ENCODE assay signal across 8 mouse cellular contexts in genomic region chr6:29434911-29435691, GRCm38 (mm10). TPM values are rescaled to one million over a fixed set of nuclear protein-coding genes. Genes with fewer than 3 reads are reported as not detected.
DNase-seq lines count a peak whose midpoint lies in the region; ATAC-seq and TF ChIP-seq lines count a peak whose summit lies in the region.

No protein-coding gene starts in this region.

- WGBS in lung, postnatal 0 days, result 13% methylated on average over 13 of the region's 13 CpGs
- WGBS in forebrain, embryonic 11.5 days, result 3% methylated on average over 13 of the region's 13 CpGs
- WGBS in midbrain, embryonic 11.5 days, result 3% methylated on average over 13 of the region's 13 CpGs

- no peak overlapping the region for H3K9ac ChIP-seq in lung, postnatal 0 days (replicated peaks; ENCODE audit: low read depth)
- H3K9ac ChIP-seq in forebrain, embryonic 11.5 days (ENCODE audit: low read length), result peak overlapping the region; percentile 8; the same call in 1 of the 2 replicates
- H3K9ac ChIP-seq in midbrain, embryonic 11.5 days (ENCODE audit: low read length), result peak overlapping the region; percentile 49

- no peaks in the 10 kb centered on the region for H3K4me1 ChIP-seq in lung, postnatal 0 days (ENCODE audit: insufficient read depth, low read depth, low read length)
- H3K4me1 ChIP-seq in forebrain, embryonic 11.5 days (replicated peaks; ENCODE audit: control insufficient read depth, insufficient read depth, low read length), result peaks cover 23% of the 10 kb centered on the region
- peaks cover 34% of the 10 kb centered on the region for H3K4me1 ChIP-seq in midbrain, embryonic 11.5 days (ENCODE audit: control insufficient read depth, insufficient read depth, low read length)

- no peaks in the 10 kb centered on the region for H3K9me3 ChIP-seq in lung, postnatal 0 days (ENCODE audit: low read length)
- no peaks in the 10 kb centered on the region for H3K9me3 ChIP-seq in forebrain, embryonic 11.5 days (ENCODE audit: control insufficient read depth, low read length)
- no peaks in the 10 kb centered on the region for H3K9me3 ChIP-seq in midbrain, embryonic 11.5 days (ENCODE audit: control insufficient read depth, low read length)

- TF ChIP-seq CTCF in lung, postnatal 0 days (IDR thresholded peaks at IDR 0.05), result no peak

- no peaks in the 10 kb centered on the region for H3K36me3 ChIP-seq in lung, postnatal 0 days (ENCODE audit: insufficient read depth, low read length)
- no peaks in the 10 kb centered on the region for H3K36me3 ChIP-seq in forebrain, embryonic 11.5 days (ENCODE audit: control insufficient read depth, insufficient read depth, low read length)
- no peaks in the 10 kb centered on the region for H3K36me3 ChIP-seq in midbrain, embryonic 11.5 days (ENCODE audit: control insufficient read depth, insufficient read depth, low read length)

- 0 out of 2 replicates have a peak, but pooled peaks have one; percentile 13 for ATAC-seq in lung, postnatal 0 days
- ATAC-seq in forebrain, embryonic 11.5 days (replicated peaks; ENCODE audit: low FRiP score), result 0 out of 2 replicates have a peak, but pooled peaks have one; percentile 31
- ATAC-seq in midbrain, embryonic 11.5 days (ENCODE audit: low FRiP score), result peak; percentile 49
- ATAC-seq in megakaryocyte-erythroid progenitor cell, adult 5-6 weeks (replicated peaks; ENCODE audit: low FRiP score, low TSS enrichment, poor library complexity, severe bottlenecking), result no peak

- no peak for TF ChIP-seq EP300 in lung, postnatal 0 days (IDR thresholded peaks at IDR 0.05)

- H3K4me3 ChIP-seq in lung, postnatal 0 days (ENCODE audit: low read depth, low read length), result 0 out of 2 replicates have a peak overlapping the region, but pooled peaks have one; percentile 4
- H3K4me3 ChIP-seq in forebrain, embryonic 11.5 days (ENCODE audit: low read depth, low read length), result 0 out of 2 replicates have a peak overlapping the region, but pooled peaks have one; percentile 6
- H3K4me3 ChIP-seq in midbrain, embryonic 11.5 days (ENCODE audit: low read depth, low read length), result peak overlapping the region; percentile 11

- DNase-seq in lung, postnatal 0 days (ENCODE audit: low spot score), result no peak
- no peak for DNase-seq in lung, postnatal 25 days (ENCODE audit: low spot score)
- DNase-seq in forebrain, embryonic 11.5 days (ENCODE audit: low spot score), result peak; percentile 71
- DNase-seq in heart, postnatal 14 days, result peak; percentile 73 to 77
- DNase-seq in midbrain, embryonic 11.5 days (ENCODE audit: low spot score, missing footprints), result peak; percentile 91
- no peak for DNase-seq in thymus, adult 18-20 months
- DNase-seq in left cerebral cortex, adult 18-20 months (ENCODE audit: low spot score in 2 of 2), result no peak

- intact Hi-C loops in heart, postnatal 14 days (cut with DNase I), result loop anchor here (5.0 kb wide), 1 partner anchor 88 kb away; the partner anchor contains the start of gene Calu

- no peak overlapping the region for H3K27ac ChIP-seq in lung, postnatal 0 days (ENCODE audit: low read length)
- no peak overlapping the region for H3K27ac ChIP-seq in forebrain, embryonic 11.5 days (ENCODE audit: low read depth, low read length)
- peak overlapping the region; percentile 40; the same call in 1 of the 2 replicates for H3K27ac ChIP-seq in midbrain, embryonic 11.5 days (ENCODE audit: low read depth, low read length)

- H3K4me2 ChIP-seq in lung, postnatal 0 days (replicated peaks; ENCODE audit: low read depth, low read length), result 0 out of 2 replicates have a peak overlapping the region, but pooled peaks have one; percentile 0
- peak overlapping the region; percentile 32 for H3K4me2 ChIP-seq in forebrain, embryonic 11.5 days (ENCODE audit: low read depth, low read length, severe bottlenecking)
- H3K4me2 ChIP-seq in midbrain, embryonic 11.5 days, result peak overlapping the region; percentile 36

- 0 out of 2 replicates have a peak, but pooled peaks cover 6% of the 10 kb centered on the region for H3K27me3 ChIP-seq in lung, postnatal 0 days (replicated peaks; ENCODE audit: insufficient read depth, low read length)
- H3K27me3 ChIP-seq in forebrain, embryonic 11.5 days (ENCODE audit: control insufficient read depth, insufficient read depth, low read length), result peaks cover 37% of the 10 kb centered on the region
- H3K27me3 ChIP-seq in midbrain, embryonic 11.5 days (ENCODE audit: control insufficient read depth, insufficient read depth, low read length), result peaks cover 34% of the 10 kb centered on the region

RNA-seq across cellular contexts. Expression of gene Flnc, which starts 2.0 kb away (rescaled TPM):
- 1.2 and 1.5 TPM in 2 replicates for polyA plus RNA-seq in lung, postnatal 0 days (2015; fragmentation: Nextera tagmentation; extraction: Ambion mirVana)
- 2.4 and 2.6 TPM in 2 replicates for polyA plus RNA-seq in forebrain, embryonic 11.5 days (2014; fragmentation: Nextera tagmentation; extraction: Ambion mirVana)
- total RNA-seq in heart, postnatal 14 days (2021), result 100 to 1,000 TPM; 146 to 175 TPM
- 1.8 and 2.5 TPM in 2 replicates for polyA plus RNA-seq in midbrain, embryonic 11.5 days (2014; fragmentation: Nextera tagmentation; extraction: Ambion mirVana)
- 1 to 10 TPM; 1.4 to 1.5 TPM for total RNA-seq in left cerebral cortex, adult 18-20 months (2021)
- total RNA-seq in megakaryocyte-erythroid progenitor cell, adult 5-6 weeks (2014; fragmentation: Nextera tagmentation), result not detected in 2 replicates
- not detected in 2 replicates for total RNA-seq in megakaryocyte-erythroid progenitor cell, adult 5-6 weeks (2017)

RNA-seq across cellular contexts. Expression of gene Atp6v1f, which starts 32.4 kb away (rescaled TPM):
- polyA plus RNA-seq in lung, postnatal 0 days (2015; fragmentation: Nextera tagmentation; extraction: Ambion mirVana), result 264 and 293 TPM in 2 replicates
- 164 and 190 TPM in 2 replicates for polyA plus RNA-seq in forebrain, embryonic 11.5 days (2014; fragmentation: Nextera tagmentation; extraction: Ambion mirVana)
- 100 to 1,000 TPM; 108 to 110 TPM for total RNA-seq in heart, postnatal 14 days (2021)
- 178 and 199 TPM in 2 replicates for polyA plus RNA-seq in midbrain, embryonic 11.5 days (2014; fragmentation: Nextera tagmentation; extraction: Ambion mirVana)
- total RNA-seq in left cerebral cortex, adult 18-20 months (2021), result 100 to 1,000 TPM; 262 TPM
- 168 and 176 TPM in 2 replicates for total RNA-seq in megakaryocyte-erythroid progenitor cell, adult 5-6 weeks (2014; fragmentation: Nextera tagmentation)
- total RNA-seq in megakaryocyte-erythroid progenitor cell, adult 5-6 weeks (2017), result 167 and 198 TPM in 2 replicates

RNA-seq across cellular contexts. Expression of gene Atp6v1fnb, which starts 36.1 kb away (rescaled TPM):
- polyA plus RNA-seq in lung, postnatal 0 days (2015; fragmentation: Nextera tagmentation; extraction: Ambion mirVana), result not detected in 2 replicates
- polyA plus RNA-seq in forebrain, embryonic 11.5 days (2014; fragmentation: Nextera tagmentation; extraction: Ambion mirVana), result 0.29 TPM in 1 of 2 replicates, not detected in the other
- not detected for total RNA-seq in heart, postnatal 14 days (2021)
- 0.20 and 0.25 TPM in 2 replicates for polyA plus RNA-seq in midbrain, embryonic 11.5 days (2014; fragmentation: Nextera tagmentation; extraction: Ambion mirVana)
- under 1 TPM in 1 of 2 experiments, not detected in 1; 0.54 TPM for total RNA-seq in left cerebral cortex, adult 18-20 months (2021)
- total RNA-seq in megakaryocyte-erythroid progenitor cell, adult 5-6 weeks (2014; fragmentation: Nextera tagmentation), result not detected in 2 replicates
- not detected in 2 replicates for total RNA-seq in megakaryocyte-erythroid progenitor cell, adult 5-6 weeks (2017)

RNA-seq across cellular contexts. Expression of gene Ccdc136, which starts 39.0 kb away (rescaled TPM):
- 3.0 and 4.6 TPM in 2 replicates for polyA plus RNA-seq in lung, postnatal 0 days (2015; fragmentation: Nextera tagmentation; extraction: Ambion mirVana)
- 25.7 and 26.7 TPM in 2 replicates for polyA plus RNA-seq in forebrain, embryonic 11.5 days (2014; fragmentation: Nextera tagmentation; extraction: Ambion mirVana)
- total RNA-seq in heart, postnatal 14 days (2021), result 1 to 10 TPM; 3.6 TPM
- polyA plus RNA-seq in midbrain, embryonic 11.5 days (2014; fragmentation: Nextera tagmentation; extraction: Ambion mirVana), result 20.5 and 22.4 TPM in 2 replicates
- total RNA-seq in left cerebral cortex, adult 18-20 months (2021), result 100 to 1,000 TPM; 105 to 113 TPM
- not detected in 2 replicates for total RNA-seq in megakaryocyte-erythroid progenitor cell, adult 5-6 weeks (2014; fragmentation: Nextera tagmentation)
- not detected in 2 replicates for total RNA-seq in megakaryocyte-erythroid progenitor cell, adult 5-6 weeks (2017)

RNA-seq across cellular contexts. Expression of gene Opn1sw, which starts 46.8 kb away (rescaled TPM):
- polyA plus RNA-seq in lung, postnatal 0 days (2015; fragmentation: Nextera tagmentation; extraction: Ambion mirVana), result 0.30 and 0.56 TPM in 2 replicates
- polyA plus RNA-seq in forebrain, embryonic 11.5 days (2014; fragmentation: Nextera tagmentation; extraction: Ambion mirVana), result 0.31 and 0.43 TPM in 2 replicates
- not detected for total RNA-seq in heart, postnatal 14 days (2021)
- 0.19 and 0.25 TPM in 2 replicates for polyA plus RNA-seq in midbrain, embryonic 11.5 days (2014; fragmentation: Nextera tagmentation; extraction: Ambion mirVana)
- total RNA-seq in left cerebral cortex, adult 18-20 months (2021), result under 1 TPM; 0.14 to 0.30 TPM
- not detected in 2 replicates for total RNA-seq in megakaryocyte-erythroid progenitor cell, adult 5-6 weeks (2014; fragmentation: Nextera tagmentation)
- total RNA-seq in megakaryocyte-erythroid progenitor cell, adult 5-6 weeks (2017), result not detected in 2 replicates

Comparison
In these comparisons a context has a peak if more than half of its experiments do, and no peak if none do; other contexts are left out.
1. DNase-seq: peak in forebrain, embryonic 11.5 days (single experiment), heart, postnatal 14 days (2 of 2) and midbrain, embryonic 11.5 days (single experiment); none in lung, postnatal 0 days (single experiment), lung, postnatal 25 days (single experiment), thymus, adult 18-20 months (0 of 2) and left cerebral cortex, adult 18-20 months (0 of 2).
2. RNA of gene Flnc, which starts 2.0 kb away (total RNA-seq): 146 to 175 TPM in heart, postnatal 14 days; 1.4 to 1.5 TPM in left cerebral cortex, adult 18-20 months and not detected in megakaryocyte-erythroid progenitor cell, adult 5-6 weeks; every median in the first group is over 10 times any median in the second.
3. Peak in every context shown above with its lines, with median percentiles within 50 percentile points of each other: H3K4me2 ChIP-seq and H3K4me3 ChIP-seq.